13 mouse cellular contexts compared by ENCODE assay signal in the genomic region with DNA sequence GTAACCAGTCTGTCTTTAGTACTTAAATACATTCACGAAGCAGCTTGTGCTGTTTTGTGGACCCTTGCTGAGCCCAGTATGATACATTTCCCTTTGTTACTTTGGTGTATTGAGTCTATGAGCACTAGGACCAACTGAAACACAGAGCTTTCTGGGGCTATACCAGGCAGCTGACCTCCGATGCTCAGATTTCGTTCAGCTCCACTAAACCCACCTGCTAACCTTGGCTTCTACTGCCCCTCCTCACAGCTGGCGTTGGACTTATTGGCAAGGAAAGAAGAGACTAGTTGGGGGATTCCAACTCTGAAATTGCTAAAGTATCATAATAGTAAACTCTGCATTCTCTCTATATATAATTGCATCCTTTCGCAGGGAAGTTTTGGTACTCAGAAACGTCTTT.
"Had no signal": no experiment of that assay in that cellular context is flagged by ENCODE, and none has a peak within 500 bp of the region (broad histone marks: within the 10 kb centered on the region; RNA-seq: fewer than 3 reads in every experiment).

No protein-coding gene starts in this region.

- H3K36me3 ChIP-seq: limb, embryonic 10.5 days; liver, embryonic 15.5 days; neural tube, embryonic 12.5 days had no signal

- H3K27ac ChIP-seq: layer of hippocampus, adult 2 months; limb, embryonic 10.5 days; liver, embryonic 15.5 days; neural tube, embryonic 12.5 days had no signal

- H3K9me3 ChIP-seq: limb, embryonic 10.5 days; liver, embryonic 15.5 days; neural tube, embryonic 12.5 days had no signal

- H3K27me3 ChIP-seq: liver, embryonic 15.5 days; neural tube, embryonic 12.5 days had no signal

- H3K4me3 ChIP-seq: layer of hippocampus, adult 2 months; limb, embryonic 10.5 days; liver, embryonic 15.5 days; neural tube, embryonic 12.5 days had no signal

- H3K4me1 ChIP-seq: limb, embryonic 10.5 days; liver, embryonic 15.5 days; neural tube, embryonic 12.5 days had no signal

- DNase-seq: kidney, adult 2 months; kidney, postnatal 4 days; lung, adult 2 months; lung, postnatal 36 days; midbrain, embryonic 14.5 days; right cerebral cortex, postnatal 14 days; thymus, postnatal 36 days had no signal

- ATAC-seq: lung, postnatal 0 days had no signal

- H3K4me2 ChIP-seq: liver, embryonic 11.5 days; liver, embryonic 15.5 days; neural tube, embryonic 12.5 days had no signal

- H3K9ac ChIP-seq: liver, embryonic 15.5 days; neural tube, embryonic 12.5 days had no signal
